Mouse (Mus musculus): ENCODE measurements around the gene Ttll8.

Gene Ttll8

GRCm38 (mm10) chr15:88881253-88882044 is 72.8 kb downstream of the Ttll8 start:
- no peak for DNase-seq

GRCm38 (mm10) chr15:88877021-88877400 is 77.2 kb downstream of the Ttll8 start:
- DNase-seq, result no peak

- peak; percentile 79 for DNase-seq
Observed at GRCm38 (mm10) chr15:88876155-88877020, 77.8 kb downstream of the Ttll8 start.

GRCm38 (mm10) chr15:88875625-88876081 is 78.6 kb downstream of the Ttll8 start:
- DNase-seq, result no peak

DNA sequence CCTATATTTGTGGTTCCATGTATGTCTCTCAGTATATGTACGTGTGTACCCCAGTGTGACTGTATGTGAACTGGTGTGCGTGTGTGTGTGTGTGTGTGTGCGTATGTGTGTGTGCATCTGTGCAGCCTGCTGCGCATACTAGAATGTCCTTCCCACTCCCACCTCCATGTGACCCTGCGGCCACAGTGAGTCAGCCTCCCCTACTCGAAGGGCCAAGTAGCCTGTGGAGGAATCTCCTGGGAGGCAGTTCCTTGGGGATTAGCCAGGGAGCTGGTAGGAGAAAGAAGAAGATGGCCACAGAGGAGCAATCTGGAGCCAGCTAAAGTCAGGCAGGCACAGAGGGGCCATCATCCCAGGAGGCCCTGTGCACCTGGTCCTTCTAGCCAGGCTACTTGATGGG is 79.7 kb downstream of the Ttll8 start:
- DNase-seq, result no peak

DNA sequence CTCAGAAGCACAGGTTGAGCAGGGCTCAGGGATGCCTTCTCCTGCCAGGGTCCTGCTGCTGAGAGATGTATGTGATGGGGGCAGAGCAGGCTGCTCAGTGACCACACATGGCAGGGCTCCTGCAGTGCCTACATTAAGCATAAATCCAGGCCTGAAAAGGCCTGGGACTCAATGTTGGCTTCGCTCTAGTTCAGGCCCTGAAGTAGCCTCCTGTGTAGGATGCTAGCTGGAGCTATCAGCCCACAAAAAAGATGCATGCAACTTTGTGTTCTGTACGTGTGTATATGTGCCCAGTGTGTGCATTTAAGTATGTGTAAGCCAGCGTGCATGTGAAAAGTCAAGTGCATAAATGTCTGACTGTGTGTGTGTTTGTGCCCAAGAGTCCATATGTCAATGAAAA is 80.2 kb downstream of the Ttll8 start:
- no peak for DNase-seq

- DNase-seq, result no peak
Observed at GRCm38 (mm10) chr15:88870418-88871185, 83.6 kb downstream of the Ttll8 start.

DNA sequence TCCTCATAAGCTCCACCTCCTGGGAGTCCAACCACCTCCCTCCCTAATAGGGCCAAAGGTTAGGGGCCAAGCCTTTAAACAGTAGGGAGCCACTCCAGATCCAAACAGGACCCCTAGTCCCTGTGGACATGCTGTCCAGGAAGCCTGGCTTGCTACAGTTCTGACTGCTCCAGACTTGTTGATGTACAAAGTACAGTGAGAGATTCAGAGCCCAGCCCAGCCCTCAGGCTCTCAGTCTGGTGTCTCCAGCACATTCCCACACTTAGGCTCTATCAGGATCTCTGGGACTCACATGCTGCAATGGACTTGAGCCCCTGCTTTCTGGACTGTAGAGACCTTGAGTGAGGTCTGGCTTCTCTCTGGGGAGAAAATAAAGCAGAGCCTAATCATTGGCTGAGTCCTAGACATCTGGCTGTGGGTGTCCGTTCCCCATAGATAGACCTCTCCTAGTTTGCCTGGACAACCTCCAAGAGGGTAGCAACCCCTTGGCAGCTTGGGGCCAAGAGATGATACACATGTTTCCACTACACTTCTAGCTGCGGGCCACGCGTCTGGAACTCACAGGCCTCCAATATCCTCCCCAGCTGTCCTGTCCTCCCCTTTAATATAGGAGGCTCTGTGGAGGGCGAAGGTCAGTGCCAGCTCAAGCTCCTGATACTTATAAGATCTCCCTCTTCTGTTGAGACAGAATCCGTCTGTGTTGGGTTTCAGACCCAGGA is 86.0 kb downstream of the Ttll8 start:
- no peak for DNase-seq

- no peak for DNase-seq
Observed at GRCm38 (mm10) chr15:88867368-88868023, 86.7 kb downstream of the Ttll8 start.

DNA sequence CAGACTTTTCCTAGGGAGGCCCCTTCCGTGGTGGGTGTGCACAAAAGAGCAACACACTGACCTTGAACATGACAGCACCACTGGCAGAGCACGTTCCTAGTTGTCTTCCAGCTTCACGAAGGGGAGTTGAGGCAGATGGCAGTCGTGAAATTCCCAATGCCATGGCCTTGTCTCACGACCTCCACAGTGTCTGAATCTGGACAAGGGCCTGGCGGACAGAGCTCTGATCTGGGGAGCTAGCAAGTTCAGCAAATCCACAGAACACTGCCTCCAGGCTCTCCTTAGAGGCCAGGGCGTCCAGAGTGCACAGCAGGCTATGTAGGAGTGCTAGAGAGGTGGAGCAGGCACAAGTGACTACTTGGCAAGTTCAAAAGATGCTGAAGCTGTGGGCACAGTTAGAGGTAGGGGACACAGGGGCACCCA is 87.3 kb downstream of the Ttll8 start:
- no peak for DNase-seq

- DNase-seq, result no peak
Observed at GRCm38 (mm10) chr15:88865888-88866695, 88.1 kb downstream of the Ttll8 start.

- DNase-seq, result no peak
Observed at GRCm38 (mm10) chr15:88865061-88865460, 89.2 kb downstream of the Ttll8 start.

DNA sequence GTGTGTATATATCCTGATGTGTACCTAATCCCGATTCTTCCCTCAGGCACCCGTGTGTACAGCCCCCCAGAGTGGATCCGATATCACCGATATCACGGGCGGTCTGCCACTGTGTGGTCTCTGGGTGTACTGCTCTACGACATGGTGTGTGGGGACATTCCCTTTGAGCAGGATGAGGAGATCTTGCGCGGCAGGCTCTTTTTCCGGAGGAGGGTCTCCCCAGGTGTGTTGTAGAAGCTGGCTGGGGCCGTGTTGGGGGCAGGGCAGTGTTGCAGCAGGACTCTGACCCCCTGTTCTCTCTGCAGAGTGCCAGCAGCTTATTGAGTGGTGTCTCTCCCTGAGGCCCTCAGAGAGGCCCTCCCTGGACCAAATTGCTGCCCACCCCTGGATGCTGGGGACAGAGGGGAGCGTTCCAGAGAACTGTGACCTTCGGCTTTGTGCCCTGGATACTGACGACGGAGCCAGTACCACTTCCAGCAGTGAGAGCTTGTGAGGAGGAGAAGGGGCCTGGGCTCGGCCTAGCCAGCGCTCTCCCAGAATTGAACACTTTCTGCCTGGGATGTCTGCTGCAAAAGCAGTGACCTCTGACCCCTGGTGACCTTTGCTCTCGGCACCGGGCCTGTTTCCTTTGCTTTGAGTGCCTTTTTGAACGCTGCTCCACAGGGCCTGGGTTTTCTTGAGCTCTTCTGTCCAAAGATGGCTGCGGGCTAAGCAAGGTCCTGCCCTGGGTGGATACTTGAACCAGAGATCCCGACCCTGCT is 89.8 kb downstream of the Ttll8 start:
- DNase-seq, result no peak

DNA sequence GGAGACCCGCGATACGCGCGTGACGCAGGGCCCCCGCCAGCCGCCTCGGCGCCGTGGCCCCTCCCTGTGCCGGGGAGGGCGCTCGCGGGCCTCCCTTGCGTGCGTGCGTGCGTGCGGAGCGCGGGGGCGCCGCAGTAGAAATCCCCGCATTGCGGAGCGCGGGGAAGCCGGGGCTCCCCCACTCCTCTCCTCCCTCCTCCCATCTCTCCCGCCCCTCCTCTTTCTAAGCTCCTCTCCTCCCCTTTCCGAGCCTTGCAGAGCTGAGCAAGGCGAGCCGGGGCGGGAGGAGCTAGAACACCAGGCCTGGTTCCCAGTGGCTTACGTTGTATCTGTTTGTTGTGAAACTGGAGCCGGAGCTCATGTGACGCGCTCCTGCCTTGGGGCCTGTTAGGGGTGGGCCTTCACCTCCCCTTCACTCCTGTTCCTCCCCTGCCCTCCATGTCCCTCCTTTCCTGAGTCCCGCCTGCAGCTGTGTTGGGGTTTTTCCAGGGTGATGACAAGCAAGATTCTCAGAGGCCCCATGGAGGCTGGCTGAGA is 90.5 kb downstream of the Ttll8 start:
- DNase-seq, result peak; percentile 83

GRCm38 (mm10) chr15:88862881-88863694 is 91.1 kb downstream of the Ttll8 start:
- peak; percentile 45 for DNase-seq

DNA sequence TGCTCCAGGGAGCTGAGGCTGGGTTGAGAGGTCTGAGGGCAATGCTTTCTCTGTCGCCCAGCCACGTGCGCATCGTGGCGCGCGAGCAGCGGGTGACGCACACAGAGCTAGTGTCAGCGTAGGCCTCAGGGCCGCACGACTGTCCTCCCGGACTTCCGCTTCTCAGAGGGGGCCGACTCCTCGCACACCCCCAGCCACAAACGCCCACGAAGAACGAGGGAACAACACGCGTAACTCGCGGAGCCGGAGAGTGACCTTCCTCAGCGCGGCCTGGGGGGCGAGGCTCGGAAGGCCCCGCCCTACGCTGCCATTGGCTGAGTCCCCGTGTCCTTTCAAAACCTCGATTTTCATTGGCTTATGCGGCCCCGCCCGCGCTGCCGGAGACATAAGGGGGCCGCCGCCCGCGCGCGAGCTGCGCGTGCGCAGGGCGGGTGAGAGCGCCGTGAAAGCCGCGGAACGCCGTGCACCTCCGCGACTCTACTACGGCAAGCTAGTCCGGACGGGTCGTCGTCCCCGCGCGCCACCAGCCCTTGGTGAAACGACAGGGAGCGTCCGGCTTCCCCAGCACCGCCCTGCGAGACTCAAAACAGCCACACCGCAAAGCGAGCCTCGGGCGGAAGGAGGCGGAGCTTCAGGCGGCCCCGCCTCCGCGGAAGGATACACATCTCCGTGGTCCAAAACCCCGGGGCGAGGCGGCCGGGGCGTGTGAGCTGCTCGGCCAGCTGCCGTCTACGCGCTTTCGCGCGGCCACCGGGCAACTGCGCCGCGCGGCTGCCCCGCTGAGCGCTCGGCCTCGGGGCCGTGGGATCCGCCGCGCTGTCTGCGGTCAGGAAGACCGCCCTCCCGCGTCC is 92.2 kb downstream of the Ttll8 start, which contains the start of gene Pim3:
Gene Pim3 (plus strand): TSS at position 415 of the 851 bp plus-strand sequence.
- DNase-seq, result peak; percentile 93

GRCm38 (mm10) chr15:88860781-88861180 is 93.4 kb downstream of the Ttll8 start:
- no peak for DNase-seq
